Mouse (Mus musculus) kidney, adult 8-10 months (tissue): ENCODE measurements at regions not wholly inside any gene's neighbourhood (a gene's known extent, or its start where the extent isn't known, plus 50 kb on each side); places are given as distances from the start of the nearest gene placed in this dataset.
"Not testable (repeated sequence)": the region's sequence is repeated elsewhere in the genome, so short reads cannot be mapped to it uniquely, and the experiment has no call there.

Source experiments
- DNase-seq, 2 experiments: peaks; one replicate each; pipeline ENCODE4 v3.0.0; 2022

DNA sequence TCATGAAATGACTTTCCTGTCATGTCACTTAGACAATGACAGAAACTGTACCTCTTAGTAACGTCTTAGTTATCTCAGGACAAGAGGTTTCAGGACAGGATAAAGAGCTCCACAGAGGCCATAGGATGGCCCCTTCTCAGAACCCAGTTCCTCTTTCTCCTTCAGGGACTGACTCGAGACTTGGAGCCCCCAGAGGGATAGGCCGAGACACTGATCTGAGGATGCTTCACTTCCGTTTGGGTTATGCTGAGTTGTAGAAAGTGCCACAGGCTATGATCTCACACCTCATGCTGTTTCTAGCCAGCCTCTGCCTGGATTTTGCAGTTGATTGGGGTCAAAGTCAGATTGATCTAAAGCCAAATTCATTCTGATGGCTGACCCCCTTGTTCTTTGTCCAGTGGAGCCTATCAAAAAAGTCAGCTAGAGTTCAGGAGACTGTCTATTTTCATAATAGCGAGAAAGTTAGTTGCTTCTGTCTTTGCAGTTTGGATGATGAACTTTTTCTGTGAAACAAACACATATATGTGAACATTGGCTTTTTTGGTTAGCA, 70.7 kb downstream of the Sult3a2 start:
- peak; percentile 25 to 26 for DNase-seq

DNA sequence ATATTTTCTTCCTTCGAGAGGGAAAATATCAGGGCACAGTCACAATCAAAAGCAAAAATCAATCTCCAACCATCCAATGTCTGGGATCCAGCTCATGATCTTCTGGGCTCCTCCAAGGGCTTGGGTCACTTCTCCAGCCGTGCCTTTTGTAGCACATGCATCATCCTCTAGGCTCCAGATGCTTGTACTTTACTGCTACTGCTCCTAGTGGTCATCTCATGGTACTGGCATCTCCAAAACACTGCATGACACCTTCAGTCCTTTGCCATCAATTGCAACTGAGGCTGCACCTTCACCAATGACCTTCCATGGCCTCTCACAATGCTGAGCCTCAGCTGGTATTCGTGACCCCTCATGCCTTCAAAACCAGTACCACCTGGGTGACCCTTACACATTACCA, 77.8 kb downstream of the Sult3a2 start:
- DNase-seq: not testable (repeated sequence)

DNA sequence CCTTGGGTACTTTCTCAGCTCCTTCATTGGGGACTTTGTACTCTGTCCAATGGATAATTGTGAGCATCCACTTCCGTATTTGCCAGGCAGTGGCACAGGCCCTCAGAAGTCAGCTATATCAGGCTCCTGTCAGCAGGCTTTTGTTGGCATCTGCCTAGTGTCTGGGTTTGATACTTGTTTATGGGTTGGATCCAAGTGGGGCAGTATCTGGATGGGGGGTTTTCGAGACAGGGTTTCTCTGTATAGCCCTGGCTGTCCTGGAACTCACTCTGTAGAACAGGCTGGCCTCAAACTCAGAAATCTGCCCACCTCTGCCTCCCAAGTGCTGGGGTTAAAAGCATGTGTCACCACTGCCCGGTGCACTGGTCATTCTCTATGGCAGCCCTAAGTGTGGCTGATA, 79.7 kb upstream of the Clvs2 start:
- DNase-seq: not testable (repeated sequence)

DNA sequence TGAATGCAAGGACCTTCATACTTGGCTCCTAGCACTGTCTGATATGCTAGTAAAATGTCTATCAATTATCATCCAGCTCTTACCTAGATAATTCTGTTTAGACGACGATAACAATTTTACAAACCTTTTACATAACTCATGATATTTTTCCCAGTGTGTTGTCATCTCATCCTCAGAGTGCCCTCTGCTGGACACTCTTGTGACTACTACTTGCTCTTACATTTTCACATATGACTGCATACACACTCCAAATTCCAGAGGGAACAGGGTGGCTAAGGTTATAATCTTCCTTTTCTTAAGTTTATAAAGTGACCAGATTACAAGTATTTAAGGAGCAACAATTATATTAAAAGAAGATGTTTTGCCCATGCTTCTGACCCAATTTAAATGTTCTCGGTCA, 78.9 kb upstream of the Clvs2 start:
- peak; percentile 22 to 62 for DNase-seq
